Mouse (Mus musculus): ENCODE measurements at regions not wholly inside any gene's neighbourhood (a gene's known extent, or its start where the extent isn't known, plus 50 kb on each side); places are given as distances from the start of the nearest gene placed in this dataset.

GRCm38 (mm10) chr19:52878812-52879502 lies 161.1 kb downstream of the Xpnpep1 start:
- TF ChIP-seq CTCF (IDR thresholded peaks at IDR 0.05 in 2 of 3, conservative IDR thresholded peaks at IDR 0.05 in 1 of 3; ENCODE audit: control insufficient read depth in 1 of 3, insufficient read depth in 1 of 3, low read depth in 2 of 3, low read length in 3 of 3, poor library complexity in 1 of 3, severe bottlenecking in 1 of 3) = no peak
- no peak for TF ChIP-seq GATA1 (IDR thresholded peaks at IDR 0.05; ENCODE audit: low read depth, low read length)
- no peak for TF ChIP-seq TBP (IDR thresholded peaks at IDR 0.05; ENCODE audit: low read depth, low read length)
- TF ChIP-seq POLR2A (IDR thresholded peaks at IDR 0.05; ENCODE audit: control insufficient read depth in 1 of 2, insufficient read depth in 1 of 2, low read depth in 1 of 2, low read length in 2 of 2, poor library complexity in 1 of 2) = no peak
- TF ChIP-seq USF1 (IDR thresholded peaks at IDR 0.05; ENCODE audit: low read depth, low read length) = no peak
- no peak for TF ChIP-seq TCF12 (IDR thresholded peaks at IDR 0.05; ENCODE audit: low read depth, low read length)
- TF ChIP-seq MYC (IDR thresholded peaks at IDR 0.05; ENCODE audit: low read depth, low read length) = no peak
- no peak for TF ChIP-seq HCFC1 (IDR thresholded peaks at IDR 0.05; ENCODE audit: low read depth, low read length)
- TF ChIP-seq ETS1 (IDR thresholded peaks at IDR 0.05; ENCODE audit: low read depth, low read length) = no peak
